Mouse (Mus musculus): ENCODE results near the gene Anapc15-ps.

GRCm38 (mm10) chr10:95704847-95705246 lies 31.6 kb upstream of the Anapc15-ps start:
- TF ChIP-seq POLR2A (IDR thresholded peaks at IDR 0.05; ENCODE audit: insufficient read length, low read depth) (no peak), MYOD1 (IDR thresholded peaks at IDR 0.05; ENCODE audit: control insufficient read depth in 1 of 3, insufficient read length in 2 of 3, low read depth in 2 of 3) (no peak), MAX (IDR thresholded peaks at IDR 0.05; ENCODE audit: low read depth) (no peak), USF1 (IDR thresholded peaks at IDR 0.05; ENCODE audit: low read depth) (no peak), POLR2AphosphoS2 (IDR thresholded peaks at IDR 0.05; ENCODE audit: insufficient read length, low read depth) (no peak), MYOG (IDR thresholded peaks at IDR 0.05; ENCODE audit: control insufficient read depth in 1 of 3, insufficient read depth in 1 of 3, insufficient read length in 2 of 3, low read depth in 2 of 3) (no peak), SRF (IDR thresholded peaks at IDR 0.05; ENCODE audit: control insufficient read depth, insufficient read length, low read depth) (no peak), CEBPB (IDR thresholded peaks at IDR 0.05; ENCODE audit: insufficient read depth, poor library complexity, severe bottlenecking) (no peak), E2F4 (IDR thresholded peaks at IDR 0.05; ENCODE audit: insufficient read depth) (no peak), TCF12 (IDR thresholded peaks at IDR 0.05; ENCODE audit: insufficient read depth, poor library complexity, severe bottlenecking) (no peak), REST (IDR thresholded peaks at IDR 0.05; ENCODE audit: insufficient read depth, insufficient read length) (no peak), TCF3 (IDR thresholded peaks at IDR 0.05; ENCODE audit: insufficient read length, low read depth) (no peak)

Measured in myocyte (in vitro differentiated cells).